Mouse (Mus musculus): ENCODE results near the gene Olfr1076.
"Not testable (repeated sequence)": the region's sequence is repeated elsewhere in the genome, so short reads cannot be mapped to it uniquely, and the experiment has no call there.

Olfr1076 gene

GRCm38 (mm10) chr2:86508161-86508560 is at the start of gene Olfr1076:
Gene Olfr1076, plus strand, starts transcription at chr2:86508461.
- in situ Hi-C loops (cut with MboI, MseI): no loop called here

- in situ Hi-C loops (cut with MboI, MseI): no loop called here
These were observed 47.8 kb upstream of the Olfr1076 start for GRCm38 (mm10) chr2:86460434-86460833.

- in situ Hi-C loops (cut with MboI, MseI): loop anchor here (5.0 kb wide), 1 partner anchor 732 kb away; no protein-coding TSS in a partner anchor
These were observed 43.7 kb upstream of the Olfr1076 start for GRCm38 (mm10) chr2:86464442-86465109.

- in situ Hi-C loops (cut with MboI, MseI): loop anchor here (10.0 kb wide), 1 partner anchor 1498 kb away; no protein-coding TSS in a partner anchor
These were observed 21.0 kb upstream of the Olfr1076 start, which contains the start of gene Olfr228 for GRCm38 (mm10) chr2:86487286-86487685. Gene Olfr228, minus strand, starts transcription at chr2:86487386.

- in situ Hi-C loops (cut with MboI, MseI): no loop called here
These were observed 22.7 kb downstream of the Olfr1076 start for GRCm38 (mm10) chr2:86530991-86531390.

GRCm38 (mm10) chr2:86542380-86542779 is 34.1 kb downstream of the Olfr1076 start, which contains the start of gene Olfr1079:
Gene Olfr1079, minus strand, starts transcription at chr2:86542480.
- in situ Hi-C loops (cut with MboI, MseI): no loop called here

- in situ Hi-C loops (cut with MboI, MseI): not testable (repeated sequence)
These were observed 49.9 kb downstream of the Olfr1076 start, which contains the start of gene Olfr1080 for GRCm38 (mm10) chr2:86558135-86558534. Gene Olfr1080, minus strand, starts transcription at chr2:86558235.

All from T-helper 2 cell (primary cell).